Mouse (Mus musculus) liver, embryonic 14.5 days (tissue): ENCODE measurements around the gene Kat7. TPM values are rescaled to one million over a fixed set of nuclear protein-coding genes. Genes with fewer than 3 reads are reported as not detected.
A peak's percentile ranks its signal among the peaks of the same experiment; 100 is the strongest.

Source experiments
- ATAC-seq: fragments of 200-750 bp; cut with Nextera tagmentation; 2 replicates; pipeline ENCODE4 v1.8.0; 2017; ENCODE audit warnings: moderate number of reproducible peaks, mild to moderate bottlenecking, moderate library complexity; ENCODE audit not compliant: insufficient read depth
- DNase-seq, 3 experiments: peaks; one replicate each; pipeline ENCODE4 v3.0.0-alpha.2; 2012 to 2013; ENCODE audit warnings: low read depth in 3 of 3, low spot score in 3 of 3
- H3K27ac ChIP-seq: fragments of 300-500 bp; sonication (generic); 2 replicates; pipeline ENCODE4 v1.5.1; 2014; ENCODE audit warnings: moderate library complexity, mild to moderate bottlenecking, control low read depth, inconsistent platforms
- H3K27me3 ChIP-seq: fragments of 300-500 bp; sonication (generic); 2 replicates; pipeline ENCODE4 v1.6.1; 2014; ENCODE audit warnings: mild to moderate bottlenecking, low read length, moderate library complexity; ENCODE audit not compliant: control insufficient read depth, insufficient read depth
- H3K36me3 ChIP-seq: fragments of 300-500 bp; sonication (generic); replicated peaks from 2 replicates; pipeline ENCODE4 v1.6.1; 2014; ENCODE audit warnings: low read depth; ENCODE audit not compliant: control insufficient read depth, insufficient read depth
- H3K4me1 ChIP-seq, 2 experiments: fragments of 200-500 bp in 1 of 2; fragments of 300-500 bp in 1 of 2; sonication (generic) in 1 of 2; replicated peaks; 2 replicates each; pipeline ENCODE4 v1.6.1; 2012 to 2014; ENCODE audit warnings: antibody characterized with exemption in 1 of 2, inconsistent platforms in 1 of 2, low read length in 1 of 2; ENCODE audit not compliant: control insufficient read depth in 2 of 2, insufficient read depth in 2 of 2
- H3K4me2 ChIP-seq: fragments of 300-500 bp; sonication (generic); 2 replicates; pipeline ENCODE4 v1.6.1; 2014; ENCODE audit warnings: low read depth, mild to moderate bottlenecking, control low read depth, moderate library complexity
- H3K4me3 ChIP-seq, 2 experiments: fragments of 200-500 bp in 1 of 2; fragments of 300-500 bp in 1 of 2; sonication (generic) in 1 of 2; 2 replicates each; pipeline ENCODE4 v1.5.1; 2012 to 2014; ENCODE audit warnings: low read depth in 2 of 2, low read length in 2 of 2, mild to moderate bottlenecking in 2 of 2, control low read depth in 1 of 2, inconsistent platforms in 1 of 2, moderate library complexity in 1 of 2; ENCODE audit not compliant: insufficient read depth in 1 of 2
- H3K9ac ChIP-seq: fragments of 300-500 bp; sonication (generic); replicated peaks from 2 replicates; pipeline ENCODE4 v1.6.1; 2014; ENCODE audit warnings: mild to moderate bottlenecking, control low read depth, moderate library complexity
- H3K9me3 ChIP-seq: fragments of 300-500 bp; sonication (generic); 2 replicates; pipeline ENCODE4 v1.6.1; 2016; ENCODE audit warnings: low read length, mixed read lengths; ENCODE audit not compliant: control insufficient read depth
- CTCF ChIP-seq: IDR thresholded peaks from 2 replicates; pipeline ENCODE4 v1.5.1; 2016; ENCODE audit warnings: antibody characterized with exemption, low read depth, control low read depth
- EP300 ChIP-seq: IDR thresholded peaks from 2 replicates; pipeline ENCODE4 v1.6.1; 2016; ENCODE audit warnings: antibody characterized with exemption, low read depth
- WGBS: fragments of 180-500 bp; shearing (Covaris S2); extraction: QIAGEN DNeasy Blood & Tissue Kit; methylation state at CpG from one replicate; pipeline ENCODE4 v1.1.7; 2014; ENCODE audit not compliant: insufficient replicate concordance; 5-methylcytosine and 5-hydroxymethylcytosine counted together
- polyA plus RNA-seq, 2 experiments: library from polyadenylated mRNA; depleted of rRNA in 1 of 2; stranded (reverse) in 1 of 2; unstranded in 1 of 2; fragments of >200 nt; fragmentation: Nextera tagmentation in 1 of 2; extraction: Ambion mirVana in 1 of 2; gene quantifications; 2 replicates each; pipeline versions ENCODE4 v1.2.1 to v1.2.3; 2012 to 2014

The Kat7 gene
- polyA plus RNA-seq, 2 experiments: 19.4 to 23.6 TPM

DNA sequence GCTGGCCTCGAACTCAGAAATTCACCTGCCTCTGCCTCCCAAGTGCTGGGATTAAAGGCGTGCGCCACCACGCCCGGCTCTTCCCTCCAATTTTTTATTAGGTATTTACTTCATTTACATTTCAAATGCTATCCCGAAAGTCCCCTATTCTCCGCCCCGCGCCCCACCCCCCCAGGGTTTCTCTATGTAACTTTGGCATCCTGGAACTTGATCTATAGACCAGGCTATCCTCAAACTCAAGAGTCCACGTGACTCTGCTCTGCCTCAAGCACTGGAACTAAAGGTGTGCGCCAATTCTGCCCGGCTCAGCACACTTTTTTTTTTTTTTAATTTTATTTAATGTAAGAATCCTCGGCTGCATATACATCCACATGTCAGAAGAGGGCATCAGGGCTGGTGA, 14.3 kb downstream of the Kat7 start:
- Histone ChIP-seq H3K9ac (no peak overlapping the region), H3K9me3 (no peaks in the 10 kb centered on the region), H3K36me3 (peaks cover 81% of the 10 kb centered on the region), H3K27me3 (no peaks in the 10 kb centered on the region), H3K4me1 (peaks cover 0 to 3% of the 10 kb centered on the region in 2 experiments; a peak in 2 of 4 replicates), H3K27ac (no peak overlapping the region), H3K4me2 (no peak overlapping the region), H3K4me3 (no peak overlapping the region)
- TF ChIP-seq CTCF (no peak), EP300 (no peak)
- ATAC-seq (no peak), DNase-seq (no peak)
- 90% methylated on average over 13 of the region's 13 CpGs for WGBS

DNA sequence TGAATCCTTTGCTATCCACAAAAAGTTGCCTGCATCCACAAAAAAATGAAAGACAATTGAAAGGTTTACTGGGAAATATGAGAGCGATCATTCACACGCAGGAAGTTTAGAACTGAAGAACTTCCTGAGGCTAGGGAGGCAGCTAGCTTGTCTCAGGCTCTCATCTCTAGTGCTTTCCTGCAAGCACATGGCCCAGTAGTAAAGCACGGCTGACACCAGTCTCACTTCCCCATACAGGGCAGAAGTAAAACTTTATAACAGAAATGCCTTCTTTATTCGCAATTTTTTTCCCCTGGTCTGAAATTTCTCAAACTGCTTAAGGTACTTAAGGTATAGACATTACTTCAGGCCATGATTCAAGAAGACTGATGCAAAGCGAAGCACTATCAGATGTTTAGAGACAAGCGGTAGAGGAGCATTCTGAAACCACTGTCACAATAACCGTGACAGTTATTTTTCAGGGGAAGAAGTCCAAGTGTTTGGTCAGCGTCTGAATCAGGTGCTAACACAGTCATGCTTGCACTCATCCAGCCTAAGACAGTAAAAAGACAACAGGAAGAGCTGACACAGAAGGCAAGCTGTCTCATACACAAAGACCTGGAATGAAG, 16.9 kb downstream of the Kat7 start:
- DNase-seq (no peak), ATAC-seq (no peak)
- H3K9ac ChIP-seq: no peak overlapping the region
- 39% methylated on average over 8 of the region's 8 CpGs for WGBS
- no peaks in the 10 kb centered on the region for H3K27me3 ChIP-seq
- TF ChIP-seq EP300 (no peak), CTCF (no peak)
- H3K9me3 ChIP-seq: no peaks in the 10 kb centered on the region
- H3K4me1 ChIP-seq: peaks cover 0 to 3% of the 10 kb centered on the region in 2 experiments; a peak in 2 of 4 replicates
- H3K4me3 ChIP-seq: no peak overlapping the region
- H3K27ac ChIP-seq: no peak overlapping the region
- H3K4me2 ChIP-seq: no peak overlapping the region
- peaks cover 85% of the 10 kb centered on the region for H3K36me3 ChIP-seq

DNA sequence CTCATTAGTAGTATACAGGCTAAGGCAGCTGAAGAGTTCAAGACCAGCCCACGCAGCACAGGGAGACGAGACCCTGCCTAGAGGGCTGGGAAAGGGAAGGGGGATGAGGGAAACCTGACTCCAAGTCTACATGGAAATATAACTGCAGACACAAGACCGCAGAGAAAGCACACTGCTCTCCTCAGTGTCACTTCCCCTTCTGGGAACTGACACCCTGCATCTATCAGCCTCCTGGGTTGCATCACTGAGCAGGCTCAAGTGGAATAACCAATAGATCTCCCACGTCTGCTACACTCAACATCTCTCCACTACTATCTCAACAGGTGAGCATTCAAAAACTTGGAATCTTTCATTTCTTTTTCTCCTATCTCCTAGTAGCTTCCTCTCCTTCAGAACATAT, 18.0 kb downstream of the Kat7 start:
- Histone ChIP-seq H3K36me3 (peaks cover 87% of the 10 kb centered on the region), H3K4me1 (peaks cover 0 to 3% of the 10 kb centered on the region in 2 experiments; a peak in 2 of 4 replicates), H3K4me2 (no peak overlapping the region), H3K27me3 (no peaks in the 10 kb centered on the region), H3K9ac (no peak overlapping the region), H3K27ac (no peak overlapping the region), H3K4me3 (no peak overlapping the region), H3K9me3 (no peaks in the 10 kb centered on the region)
- no peak for DNase-seq
- no peak for TF ChIP-seq EP300
- no peak for TF ChIP-seq CTCF
- 47% methylated on average over 4 of the region's 4 CpGs for WGBS
- no peak for ATAC-seq

DNA sequence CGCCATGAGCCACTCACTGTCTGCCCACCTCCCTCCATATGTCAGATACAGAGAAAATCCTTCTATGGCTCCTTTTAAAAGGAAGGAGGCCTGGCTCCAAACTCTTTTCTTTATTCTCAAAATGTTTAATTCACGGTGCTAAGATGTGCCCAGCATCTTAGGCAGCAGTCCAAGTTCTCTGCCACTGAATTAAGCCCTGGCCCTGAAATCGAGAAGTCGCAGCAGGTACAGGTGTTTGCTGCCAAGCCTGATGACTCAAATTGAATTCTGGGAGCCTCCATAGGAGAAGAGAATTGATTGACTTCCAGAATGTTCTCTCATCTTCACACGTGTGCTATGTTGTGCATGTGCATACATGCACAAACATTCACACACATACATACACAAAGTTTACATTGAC, 27.7 kb downstream of the Kat7 start:
- no peak overlapping the region for H3K9ac ChIP-seq
- no peak overlapping the region for H3K4me2 ChIP-seq
- ATAC-seq: no peak
- 92% methylated on average over 5 of the region's 5 CpGs for WGBS
- H3K9me3 ChIP-seq: no peaks in the 10 kb centered on the region
- H3K4me3 ChIP-seq: no peak overlapping the region
- H3K4me1 ChIP-seq: no peaks in the 10 kb centered on the region
- H3K36me3 ChIP-seq: peaks cover 98% of the 10 kb centered on the region
- H3K27ac ChIP-seq: no peak overlapping the region
- TF ChIP-seq CTCF (no peak), EP300 (no peak)
- DNase-seq: no peak
- H3K27me3 ChIP-seq: no peaks in the 10 kb centered on the region

DNA sequence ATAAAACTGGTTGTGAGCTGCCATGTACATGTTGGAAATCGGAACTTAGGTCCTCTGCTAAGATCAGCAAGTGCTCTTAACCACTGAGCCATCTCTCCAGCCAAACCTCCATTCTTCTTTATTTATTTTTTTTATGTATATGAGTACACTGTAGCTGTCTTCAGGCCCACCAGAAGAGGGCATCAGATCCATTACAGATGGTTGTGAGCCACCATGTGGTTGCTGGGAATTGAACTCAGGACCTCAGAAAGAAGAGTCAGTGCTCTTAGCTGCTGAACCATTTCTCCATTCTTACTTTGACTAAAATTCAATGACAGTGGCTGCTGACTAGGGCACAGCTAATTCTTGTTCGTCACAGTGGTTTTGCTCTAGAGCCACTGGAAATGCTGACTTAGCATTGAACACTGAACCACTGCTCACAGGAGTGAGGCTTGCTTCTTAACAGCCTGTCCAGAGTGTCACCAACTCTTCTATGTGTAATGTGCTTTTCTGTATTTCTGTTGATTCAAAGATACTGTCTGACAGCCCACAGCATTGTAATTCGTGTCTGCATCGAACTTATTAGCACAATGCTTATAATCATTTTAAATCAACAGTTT, 30.9 kb downstream of the Kat7 start:
- no peak for DNase-seq
- TF ChIP-seq CTCF (peak; percentile 32; the same call in 1 of the 2 replicates), EP300 (no peak)
- H3K27ac ChIP-seq: no peak overlapping the region
- H3K9ac ChIP-seq: no peak overlapping the region
- 88% methylated on average over 4 of the region's 4 CpGs for WGBS
- no peaks in the 10 kb centered on the region for H3K9me3 ChIP-seq
- no peak overlapping the region for H3K4me2 ChIP-seq
- H3K36me3 ChIP-seq: peaks cover 99% of the 10 kb centered on the region
- no peak for ATAC-seq
- no peaks in the 10 kb centered on the region for H3K4me1 ChIP-seq
- H3K27me3 ChIP-seq: no peaks in the 10 kb centered on the region
- H3K4me3 ChIP-seq: no peak overlapping the region
